Mouse (Mus musculus) left cerebral cortex, postnatal 14 days (tissue): ENCODE measurements around the gene Myo9b. TPM values are rescaled to one million over a fixed set of nuclear protein-coding genes. Genes with fewer than 3 reads are reported as not detected.

Source experiments
- DNase-seq, 2 experiments: peaks; one replicate each; pipeline ENCODE4 v3.0.0; 2021 to 2022; ENCODE audit warnings: low spot score in 2 of 2, mixed read lengths in 1 of 2
- intact Hi-C: fragments of 180-260 bp; cut with DNase I; formaldehyde crosslinking; loops from one replicate; pipeline ENCODE4 v1.15.1; 2025
- total RNA-seq, 2 experiments: library from RNA; stranded (reverse); gene quantifications; 2 replicates each; pipeline ENCODE4 v1.2.3; 2021

Gene Myo9b
- total RNA-seq, 2 experiments from 2014 or later = 29.0 to 30.0 TPM

DNA sequence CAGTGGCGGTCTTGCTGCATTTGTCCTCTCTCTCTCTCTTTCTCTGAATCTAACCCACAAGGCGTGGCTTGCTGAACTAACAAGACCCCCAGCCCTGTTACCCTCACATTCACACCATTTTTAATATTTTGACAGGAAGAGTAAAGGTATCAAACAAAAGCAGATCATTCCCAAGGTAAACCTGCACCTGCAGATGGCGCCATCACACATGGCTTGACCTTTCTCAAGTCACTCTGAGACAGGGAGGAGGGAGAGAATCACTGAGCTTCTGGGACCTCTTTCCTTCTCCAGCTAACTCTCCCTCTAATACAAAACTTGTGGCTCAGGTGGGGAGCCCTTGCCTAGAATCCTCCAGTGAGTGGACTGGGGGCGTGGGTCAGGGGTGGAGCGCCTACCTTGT lies 68.1 kb downstream of the Myo9b start:
- intact Hi-C loops = no loop called here

DNA sequence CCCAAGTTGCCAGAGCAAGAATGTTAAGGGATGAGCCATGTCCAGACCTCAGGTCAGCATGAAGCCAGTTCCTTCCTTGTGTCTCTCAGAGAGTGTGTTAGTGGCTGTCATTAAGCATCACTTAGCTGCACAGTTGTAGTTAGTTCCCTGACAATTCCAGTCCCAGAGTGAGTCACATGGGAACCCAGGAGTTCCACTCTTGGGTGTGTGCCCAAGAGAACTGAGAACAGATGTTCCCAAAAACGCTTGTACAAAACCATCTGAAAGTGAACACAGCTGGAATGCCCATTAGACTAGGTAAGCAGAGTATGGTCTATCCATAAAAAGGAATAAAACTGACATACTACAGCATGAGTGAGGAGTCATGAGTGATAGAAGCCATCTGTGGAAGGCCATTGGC lies 74.1 kb downstream of the Myo9b start:
- intact Hi-C loops = no loop called here
- no peak for DNase-seq

More for the DNA sequence above, 68.1 kb downstream of the Myo9b start:
- DNase-seq = no peak

GRCm38 (mm10) chr8:71351117-71351516 lies 78.6 kb downstream of the Myo9b start:
- intact Hi-C loops = no loop called here
- DNase-seq = no peak

- DNase-seq = no peak
These were observed 79.0 kb downstream of the Myo9b start for GRCm38 (mm10) chr8:71351520-71351919.

DNA sequence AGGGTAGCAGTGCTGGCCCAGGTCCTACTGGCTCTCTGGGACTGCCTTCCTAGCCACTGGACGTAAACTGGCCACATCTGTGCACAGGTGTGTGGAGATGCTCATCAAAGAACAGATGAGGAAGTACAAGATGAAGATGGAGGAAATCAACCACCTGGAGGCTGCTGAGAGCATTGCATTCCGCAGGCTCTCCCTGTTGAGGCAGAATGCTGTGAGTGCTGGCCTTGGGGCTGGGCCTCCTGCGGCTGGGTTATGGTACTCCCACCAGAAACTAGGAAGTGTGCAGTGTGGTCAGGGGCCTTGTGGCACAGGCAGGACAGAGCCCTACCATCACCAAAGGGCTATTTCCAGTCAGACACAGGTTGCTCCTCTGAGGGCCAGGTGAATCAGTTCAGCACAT lies 85.5 kb downstream of the Myo9b start:
- intact Hi-C loops = no loop called here
- DNase-seq = no peak

More at GRCm38 (mm10) chr8:71351520-71351919, 79.0 kb downstream of the Myo9b start:
- intact Hi-C loops = no loop called here

DNA sequence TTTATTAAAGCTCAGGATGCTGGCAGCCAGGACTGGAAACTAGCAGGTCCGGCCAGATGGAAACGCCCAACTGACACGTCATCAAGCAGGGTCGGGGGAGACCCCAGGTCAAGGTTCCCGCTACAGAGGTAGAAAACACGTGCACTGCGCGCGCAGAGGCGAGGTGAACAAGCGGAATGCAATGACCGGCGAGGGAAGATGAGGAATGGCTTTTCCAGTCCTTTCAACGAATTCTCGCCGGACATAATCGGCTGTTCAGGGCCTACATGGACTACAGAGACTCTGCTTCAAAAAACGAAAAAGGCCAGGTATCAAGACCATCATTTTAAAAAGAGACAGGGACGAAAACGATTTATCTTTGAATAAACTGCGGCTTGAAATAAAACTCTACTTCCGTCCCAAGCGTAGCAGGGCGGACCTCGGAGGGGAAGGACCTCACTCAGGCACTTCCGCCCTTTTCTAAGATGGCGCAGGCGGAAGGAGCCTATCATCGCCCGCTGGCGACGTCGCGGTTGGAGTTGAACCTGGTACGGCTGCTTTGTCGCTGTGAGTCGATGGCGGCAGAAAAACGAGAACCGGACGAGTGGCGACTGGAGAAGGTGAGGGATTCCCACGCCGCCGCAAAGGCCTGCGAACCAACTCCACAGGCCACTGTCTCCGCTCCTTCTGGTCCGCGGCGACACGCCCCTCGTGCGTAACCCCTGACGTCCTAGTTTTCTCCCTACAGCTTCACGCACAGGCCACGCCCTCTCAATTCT lies 94.4 kb downstream of the Myo9b start, which contains the start of gene Use1:
Gene Use1, plus strand, starts transcription at position 78 of the 758 bp plus-strand sequence.
- peak; percentile 86 to 88 for DNase-seq
- intact Hi-C loops = no loop called here

- intact Hi-C loops = no loop called here
These were observed 95.1 kb downstream of the Myo9b start for GRCm38 (mm10) chr8:71367529-71368176.

GRCm38 (mm10) chr8:71368366-71368765 lies 95.9 kb downstream of the Myo9b start:
- DNase-seq = no peak
- intact Hi-C loops = no loop called here

More at GRCm38 (mm10) chr8:71367529-71368176, 95.1 kb downstream of the Myo9b start:
- no peak for DNase-seq

DNA sequence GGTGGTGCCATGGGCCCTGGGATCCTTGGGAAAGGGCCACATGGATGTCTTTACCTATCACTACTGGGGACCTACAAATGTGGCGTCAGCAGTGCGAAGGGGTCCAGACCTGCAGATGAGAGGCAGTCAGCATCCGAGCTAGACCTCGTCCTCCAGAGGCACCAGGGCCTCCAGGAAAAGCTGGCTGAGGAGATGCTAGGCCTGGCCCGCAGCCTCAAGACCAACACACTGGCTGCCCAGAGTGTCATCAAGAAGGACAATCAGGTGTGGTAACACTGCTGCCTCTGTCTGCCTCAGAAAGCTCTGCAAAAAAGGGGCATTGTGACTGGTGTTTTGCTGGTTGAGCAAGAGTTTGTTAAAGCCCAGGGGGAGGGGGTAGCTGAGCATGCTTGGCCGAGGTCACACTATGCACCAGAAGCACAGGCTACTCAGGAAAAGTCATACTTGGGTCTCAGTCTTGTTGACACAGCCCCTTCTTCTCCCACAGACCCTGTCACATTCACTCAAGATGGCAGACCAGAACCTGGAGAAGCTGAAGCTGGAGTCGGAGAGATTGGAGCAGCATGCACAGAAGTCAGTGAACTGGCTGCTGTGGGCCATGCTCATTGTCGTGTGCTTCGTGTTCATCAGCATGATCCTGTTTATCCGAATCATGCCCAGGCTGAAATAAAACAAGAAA lies 96.7 kb downstream of the Myo9b start:
- DNase-seq = no peak
- intact Hi-C loops = no loop called here

DNA sequence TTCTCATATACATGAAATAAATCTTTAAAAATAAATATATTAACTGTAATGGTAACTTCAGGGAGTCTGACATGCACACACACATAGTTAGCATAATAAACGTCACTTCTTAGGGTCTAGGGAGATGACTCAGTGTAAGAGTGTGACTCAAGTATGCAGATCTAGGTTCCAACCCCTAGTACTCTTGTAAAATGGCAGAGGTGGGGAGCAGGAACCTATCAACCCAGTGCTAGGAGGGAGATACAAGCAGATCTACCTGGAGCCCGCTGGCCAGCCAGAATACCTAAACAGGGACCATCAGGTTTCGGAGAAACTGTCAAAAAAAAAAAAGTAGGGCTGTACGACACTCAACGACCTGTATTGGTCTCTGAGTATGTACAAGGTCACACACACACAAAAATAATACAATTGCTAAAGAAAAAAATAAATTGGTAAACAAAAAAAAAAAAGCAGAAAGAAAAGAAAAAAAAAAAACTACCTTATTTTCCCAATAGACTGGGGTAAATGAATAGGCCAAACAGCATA lies 98.3 kb downstream of the Myo9b start:
- intact Hi-C loops = loop anchor here (10.0 kb wide), 1 partner anchor 476 kb away; the partner anchor contains the start of genes Rpl18a and Slc5a5
- DNase-seq = no peak

- intact Hi-C loops = loop anchor here (10.0 kb wide), 1 partner anchor 477 kb away; the partner anchor contains the start of genes Rpl18a and Slc5a5
- peak; percentile 98 for DNase-seq
These were observed 98.8 kb downstream of the Myo9b start, which contains the start of gene Ocel1 for GRCm38 (mm10) chr8:71371236-71371848. Ocel1 (plus strand) TSS chr8:71371298.

DNA sequence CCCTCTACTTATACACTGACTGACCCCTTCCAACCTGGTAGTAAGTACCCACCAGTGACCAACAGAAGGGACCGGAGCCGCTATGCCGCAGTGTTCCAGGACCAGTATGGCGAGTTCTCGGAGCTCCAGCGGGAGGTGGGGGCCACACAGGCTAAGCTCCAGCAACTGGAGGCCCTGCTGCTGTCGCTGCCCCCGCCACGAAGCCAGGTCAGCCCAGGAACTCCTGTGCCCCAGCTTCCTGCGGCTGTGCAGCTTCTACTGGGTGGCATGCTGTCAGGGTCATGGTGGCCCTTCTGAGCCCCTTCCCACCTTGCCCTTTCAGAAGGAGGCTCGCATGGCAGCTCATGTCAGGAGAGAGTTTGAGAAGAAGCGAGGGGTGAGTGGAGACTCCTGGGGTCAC lies 99.9 kb downstream of the Myo9b start:
- no peak for DNase-seq
- intact Hi-C loops = loop anchor here (10.0 kb wide), 1 partner anchor 478 kb away; the partner anchor contains the start of genes Rpl18a and Slc5a5

- DNase-seq = no peak
- intact Hi-C loops = loop anchor here (10.0 kb wide), 1 partner anchor 478 kb away; the partner anchor contains the start of genes Rpl18a and Slc5a5
These were observed 100.5 kb downstream of the Myo9b start for GRCm38 (mm10) chr8:71373000-71373399.

GRCm38 (mm10) chr8:71374616-71375206 lies 102.2 kb downstream of the Myo9b start:
- DNase-seq = no peak
- intact Hi-C loops = loop anchor here (10.0 kb wide), 1 partner anchor 480 kb away; the partner anchor contains the start of genes Rpl18a and Slc5a5

DNA sequence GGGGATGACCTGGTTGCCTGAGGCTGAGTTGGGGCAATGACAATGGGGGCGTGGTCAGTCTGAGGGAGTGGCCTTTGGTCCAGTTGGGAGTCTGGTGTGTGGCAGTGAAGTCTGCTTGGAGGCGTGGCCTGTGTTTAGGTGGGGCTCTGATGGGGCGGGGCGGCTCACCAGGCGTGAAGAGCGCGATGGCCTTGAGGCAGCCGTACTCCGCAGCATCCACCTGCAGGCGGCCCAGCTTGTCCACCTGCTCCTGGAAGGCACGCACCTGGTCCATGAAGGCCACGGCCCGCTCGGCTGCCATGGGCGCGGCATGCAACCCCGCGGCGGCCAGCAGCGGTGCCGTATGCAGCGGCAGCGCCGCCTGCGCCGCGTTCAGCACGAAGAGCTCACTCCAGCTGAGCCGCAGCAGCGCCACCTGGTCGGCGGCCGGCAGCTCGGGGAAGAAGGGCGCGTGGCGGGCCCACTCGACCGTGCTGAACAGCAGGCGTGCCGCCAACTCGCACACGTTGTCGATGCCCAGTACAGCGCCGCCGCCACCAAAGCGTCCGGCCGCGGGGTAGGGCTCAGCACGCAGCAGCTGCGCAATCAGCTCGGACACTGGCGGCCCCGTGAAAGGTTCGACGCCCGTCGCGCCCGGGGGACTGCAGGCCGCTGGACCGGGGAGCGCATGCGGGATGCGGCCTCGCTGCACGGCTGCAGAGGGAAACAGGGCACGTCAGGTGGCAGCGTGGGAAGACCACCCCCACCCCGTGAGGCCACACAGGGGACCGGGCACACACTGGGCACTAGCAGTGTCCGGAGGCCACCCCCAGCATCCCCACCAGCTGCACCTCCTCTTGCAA lies 103.3 kb downstream of the Myo9b start:
- DNase-seq = peak; percentile 71 to 74
- intact Hi-C loops = loop anchor here (10.0 kb wide), 1 partner anchor 481 kb away; the partner anchor contains the start of genes Rpl18a and Slc5a5

- no peak for DNase-seq
- intact Hi-C loops = loop anchor here (10.0 kb wide), 1 partner anchor 482 kb away; the partner anchor contains the start of genes Rpl18a and Slc5a5
These were observed 104.0 kb downstream of the Myo9b start for GRCm38 (mm10) chr8:71376423-71377030.

DNA sequence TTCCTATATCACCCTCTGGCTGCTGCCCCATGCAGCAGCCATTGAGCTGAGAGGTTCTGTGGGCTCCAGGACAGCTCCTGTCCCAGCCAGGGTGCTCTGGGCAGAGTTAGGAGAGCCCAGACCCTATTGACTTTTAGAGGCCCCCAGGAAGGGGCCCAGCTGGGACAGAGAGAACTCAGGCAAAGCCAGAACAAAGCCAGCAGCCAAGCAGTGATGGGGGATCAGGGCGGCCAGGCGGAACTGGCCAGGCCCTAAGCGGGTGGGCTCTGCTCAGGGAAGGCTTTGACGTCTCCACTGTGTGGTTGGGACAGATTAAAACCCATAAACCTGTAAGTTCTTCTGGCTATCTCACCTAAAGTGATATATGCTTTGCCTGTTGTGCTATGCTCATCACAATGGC lies 106.5 kb downstream of the Myo9b start:
- no peak for DNase-seq
- intact Hi-C loops = loop anchor here (10.0 kb wide), 1 partner anchor 484 kb away; the partner anchor contains the start of genes Rpl18a and Slc5a5
